Mouse (Mus musculus) erythroblast, embryonic 14.5 days (primary cell): ENCODE measurements at regions not wholly inside any gene's neighbourhood (a gene's known extent, or its start where the extent isn't known, plus 50 kb on each side); places are given as distances from the start of the nearest gene placed in this dataset.

Experiments
- GATA1 ChIP-seq: IDR thresholded peaks from 2 replicates; pipeline ENCODE4 v1.6.1; 2012; ENCODE audit warnings: low read length, inconsistent platforms, mixed read lengths
- TAL1 ChIP-seq: IDR thresholded peaks from 3 replicates; pipeline ENCODE4 v1.6.1; 2012; ENCODE audit warnings: low read length, inconsistent platforms, mixed read lengths

GRCm38 (mm10) chr17:76184813-76185212 lies 633.1 kb upstream of the Fam98a start:
- no peak for TF ChIP-seq TAL1
- TF ChIP-seq GATA1, result no peak
